Mouse (Mus musculus) testis, adult 2 months (tissue): ENCODE data around the gene Slc39a2.

Source experiments
- CTCF ChIP-seq: fragments of 200-500 bp; IDR thresholded peaks from 2 replicates; pipeline ENCODE4 v1.5.1; 2012; ENCODE audit warnings: low read depth, mild to moderate bottlenecking, inconsistent platforms, low read length, moderate library complexity; ENCODE audit not compliant: control insufficient read depth, insufficient read depth, insufficient replicate concordance
- POLR2A ChIP-seq: fragments of 200-500 bp; IDR thresholded peaks from 2 replicates; pipeline ENCODE4 v1.6.1; 2012; ENCODE audit warnings: low read depth, mild to moderate bottlenecking, inconsistent platforms, low read length, moderate library complexity; ENCODE audit not compliant: control insufficient read depth

DNA sequence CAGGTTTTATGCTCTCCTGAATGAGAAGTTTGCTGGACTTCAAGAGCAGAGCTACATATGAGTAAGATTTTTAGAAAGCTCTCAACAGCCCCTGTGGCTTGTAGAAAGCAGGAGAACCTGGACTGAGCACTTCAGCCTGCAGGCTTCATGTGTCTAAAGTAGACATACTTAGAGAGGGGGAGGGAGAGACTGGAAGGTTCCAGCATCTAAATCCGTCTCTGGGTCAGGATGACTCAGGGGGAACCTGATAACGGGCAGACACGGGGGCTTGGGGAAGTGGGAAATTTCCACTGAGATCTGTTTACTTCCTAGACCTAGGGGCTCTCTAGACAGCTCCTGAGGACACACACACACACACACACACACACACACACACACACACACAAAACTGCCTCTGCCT is 22.3 kb downstream of the Slc39a2 start:
- TF ChIP-seq POLR2A (no peak), CTCF (no peak)
